Mouse (Mus musculus) adrenal gland (tissue): ENCODE results near the gene Tnni1.

Experiments used
- intact Hi-C: fragments of 180-260 bp; cut with DNase I; formaldehyde crosslinking; loops from one replicate; pipeline ENCODE4 v1.15.1; 2025

Gene Tnni1

GRCm38 (mm10) chr1:135840675-135841395 lies 61.6 kb downstream of the Tnni1 start:
- intact Hi-C loops: no loop called here

GRCm38 (mm10) chr1:135843519-135844262 lies 64.5 kb downstream of the Tnni1 start:
- intact Hi-C loops: no loop called here

- intact Hi-C loops: no loop called here
Observed at GRCm38 (mm10) chr1:135844481-135844880, 65.2 kb downstream of the Tnni1 start.

GRCm38 (mm10) chr1:135846632-135847031 lies 67.4 kb downstream of the Tnni1 start:
- intact Hi-C loops: loop anchor here (2.0 kb wide), 1 partner anchor 98 kb away; no protein-coding TSS in a partner anchor

- intact Hi-C loops: loop anchor here (2.0 kb wide), 1 partner anchor 98 kb away; no protein-coding TSS in a partner anchor
Observed at GRCm38 (mm10) chr1:135847139-135847562, 67.9 kb downstream of the Tnni1 start.

GRCm38 (mm10) chr1:135847611-135848351 lies 68.5 kb downstream of the Tnni1 start:
- intact Hi-C loops: loop anchor here (2.0 kb wide), 1 partner anchor 97 kb away; no protein-coding TSS in a partner anchor

GRCm38 (mm10) chr1:135850722-135851512 lies 71.7 kb downstream of the Tnni1 start:
- intact Hi-C loops: no loop called here

GRCm38 (mm10) chr1:135852044-135852756 lies 73.0 kb downstream of the Tnni1 start:
- intact Hi-C loops: no loop called here

GRCm38 (mm10) chr1:135853200-135853599 lies 74.0 kb downstream of the Tnni1 start:
- intact Hi-C loops: no loop called here

GRCm38 (mm10) chr1:135854591-135855343 lies 75.5 kb downstream of the Tnni1 start:
- intact Hi-C loops: no loop called here

- intact Hi-C loops: no loop called here
Observed at GRCm38 (mm10) chr1:135855344-135855687, 76.1 kb downstream of the Tnni1 start.

- intact Hi-C loops: no loop called here
Observed at GRCm38 (mm10) chr1:135856070-135856469, 76.8 kb downstream of the Tnni1 start.

- intact Hi-C loops: no loop called here
Observed at GRCm38 (mm10) chr1:135857137-135857775, 78.0 kb downstream of the Tnni1 start.

GRCm38 (mm10) chr1:135858533-135858932 lies 79.3 kb downstream of the Tnni1 start:
- intact Hi-C loops: no loop called here
